Mouse (Mus musculus): ENCODE data around the gene Cd36. TPM values are rescaled to one million over a fixed set of nuclear protein-coding genes. Genes with fewer than 3 reads are reported as not detected.
A peak's percentile ranks its signal among the peaks of the same experiment; 100 is the strongest.

The Cd36 gene
- polyA plus RNA-seq, 1 experiment from 2014 or later = 3.2 TPM

DNA sequence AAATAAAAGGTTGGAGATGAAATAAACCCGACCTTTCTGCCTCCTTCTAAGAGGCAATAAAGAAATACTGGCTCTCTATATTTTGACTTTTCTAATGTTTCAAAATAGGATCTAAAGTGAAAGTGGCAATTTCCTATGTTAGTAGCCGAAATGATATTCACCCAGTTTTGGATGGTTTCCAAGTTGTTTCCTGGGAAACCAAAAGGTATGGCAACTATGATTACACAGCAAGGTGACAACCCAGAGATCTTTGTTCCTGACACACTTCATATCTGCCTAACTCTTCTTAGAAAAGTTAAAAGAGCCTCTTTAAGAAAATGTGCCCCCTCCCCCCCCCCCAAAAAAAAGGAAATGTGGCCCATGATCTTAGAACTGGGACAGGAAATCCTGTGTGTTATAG is 58.1 kb downstream of the Cd36 start:
- 58% methylated on average over 2 of the region's 2 CpGs for WGBS
- no peak overlapping the region for H3K27ac ChIP-seq
- H3K27me3 ChIP-seq (replicated peaks) = no peaks in the 10 kb centered on the region
- no peak for ATAC-seq (replicated peaks)
- no peak overlapping the region for H3K4me3 ChIP-seq
- no peaks in the 10 kb centered on the region for H3K9me3 ChIP-seq
- no peak overlapping the region for H3K9ac ChIP-seq
- H3K36me3 ChIP-seq (replicated peaks) = no peaks in the 10 kb centered on the region
- no peak overlapping the region for H3K4me2 ChIP-seq
- H3K4me1 ChIP-seq = no peaks in the 10 kb centered on the region

DNA sequence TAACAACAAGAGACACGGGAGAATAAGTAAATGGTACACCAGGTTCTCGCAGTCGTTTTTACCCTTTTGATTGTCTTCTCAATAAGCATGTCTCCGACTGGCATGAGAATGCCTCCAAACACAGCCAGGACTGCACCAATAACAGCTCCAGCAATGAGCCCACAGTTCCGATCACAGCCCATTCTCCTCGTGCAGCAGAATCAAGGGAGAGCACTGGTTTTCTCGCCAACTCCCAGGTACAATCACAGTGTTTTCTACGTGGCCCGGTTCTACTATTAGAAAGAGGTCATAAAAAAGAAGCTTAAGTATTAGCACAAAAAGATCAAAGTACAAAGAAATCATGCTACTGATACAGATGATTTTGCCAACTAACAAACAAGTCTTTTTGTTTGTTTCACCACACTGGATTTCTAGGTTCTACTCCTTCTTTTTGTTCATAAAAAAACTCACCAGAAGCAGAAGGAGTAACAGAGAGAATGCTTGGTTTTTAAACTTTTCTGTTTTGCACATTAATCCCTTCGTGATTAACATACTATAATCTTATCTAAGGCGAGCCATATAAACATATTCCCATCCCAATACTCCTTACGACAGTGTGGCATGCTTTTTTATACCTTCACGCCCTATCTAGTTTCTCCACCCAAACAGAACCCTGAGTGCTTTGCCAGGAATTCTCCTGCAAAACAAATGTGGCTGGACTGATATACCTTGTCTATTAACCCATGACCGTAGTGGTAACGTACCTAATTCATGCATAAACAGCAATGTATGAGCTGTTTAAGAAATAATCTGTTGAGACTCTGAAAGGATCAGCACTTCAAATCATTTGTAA is 59.7 kb downstream of the Cd36 start:
- Histone ChIP-seq H3K4me2 (no peak overlapping the region), H3K36me3 (replicated peaks) (no peaks in the 10 kb centered on the region), H3K9ac (no peak overlapping the region), H3K27ac (no peak overlapping the region), H3K4me3 (no peak overlapping the region), H3K27me3 (replicated peaks) (no peaks in the 10 kb centered on the region), H3K9me3 (no peaks in the 10 kb centered on the region), H3K4me1 (no peaks in the 10 kb centered on the region)
- no peak for ATAC-seq (replicated peaks)
- 75% methylated on average over 15 of the region's 15 CpGs for WGBS

DNA sequence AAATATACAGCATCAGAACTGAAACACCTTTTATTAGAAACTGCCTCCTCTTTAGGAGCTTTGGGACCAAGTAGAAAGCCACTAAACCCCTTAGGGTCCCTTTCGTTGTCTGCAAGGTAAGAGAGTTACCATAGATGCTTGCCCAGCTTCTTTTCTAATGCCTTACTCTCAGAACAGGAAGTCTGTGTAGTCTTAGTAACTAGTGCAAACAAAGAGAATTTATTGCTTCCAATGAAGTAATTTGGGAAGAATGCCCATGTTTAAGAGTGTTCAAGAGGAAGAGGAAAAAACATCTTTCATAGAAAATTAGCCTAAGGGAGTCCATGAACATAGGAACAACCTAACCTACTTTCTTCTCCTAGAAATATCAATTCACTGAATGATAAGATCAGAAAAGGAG is 67.2 kb downstream of the Cd36 start:
- WGBS = 86% methylated on average over 1 of the region's 1 CpGs

DNA sequence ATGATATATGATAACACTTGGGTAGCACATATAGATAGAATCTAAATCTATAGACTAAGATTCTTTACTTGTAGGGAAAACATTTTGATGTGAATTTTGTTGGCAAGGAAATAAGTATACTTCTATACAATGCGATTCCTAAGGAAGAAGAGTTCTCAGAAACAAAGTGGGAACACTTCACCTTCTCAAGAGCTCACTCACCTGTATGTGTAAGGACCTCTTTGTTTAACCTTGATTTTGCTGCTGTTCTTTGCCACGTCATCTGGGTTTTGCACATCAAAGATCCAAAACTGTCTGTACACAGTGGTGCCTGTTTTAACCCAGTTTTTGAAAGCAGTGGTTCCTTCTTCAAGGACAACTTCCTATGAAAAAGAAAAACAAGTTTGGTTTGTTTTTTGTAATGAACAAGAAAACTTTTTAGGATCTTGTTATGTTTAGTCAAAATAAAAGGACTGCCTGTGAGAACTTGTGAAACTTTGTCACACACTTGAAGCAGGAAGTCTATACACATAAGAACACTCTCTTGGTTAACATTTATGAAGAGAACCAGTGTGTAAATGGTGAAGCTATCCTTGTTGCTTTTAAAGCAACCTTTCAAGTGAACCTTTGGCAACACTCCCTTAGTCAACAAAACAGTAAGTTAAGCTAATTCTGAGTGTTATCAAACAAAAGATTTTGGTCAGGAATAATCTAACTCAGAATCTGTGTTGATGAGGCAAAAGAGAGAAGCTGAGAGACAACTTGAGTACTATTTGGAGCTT is 68.2 kb downstream of the Cd36 start:
- ATAC-seq (replicated peaks) = no peak
- no peaks in the 10 kb centered on the region for H3K27me3 ChIP-seq (replicated peaks)
- H3K9me3 ChIP-seq = no peaks in the 10 kb centered on the region
- no peak overlapping the region for H3K4me3 ChIP-seq
- no peaks in the 10 kb centered on the region for H3K36me3 ChIP-seq (replicated peaks)
- 87% methylated on average over 2 of the region's 2 CpGs for WGBS
- H3K4me1 ChIP-seq = no peaks in the 10 kb centered on the region
- no peak overlapping the region for H3K4me2 ChIP-seq
- H3K27ac ChIP-seq = no peak overlapping the region
- no peak overlapping the region for H3K9ac ChIP-seq

More for the DNA sequence above, 67.2 kb downstream of the Cd36 start:
- no peak for ATAC-seq (replicated peaks)
- Histone ChIP-seq H3K4me1 (no peaks in the 10 kb centered on the region), H3K9me3 (no peaks in the 10 kb centered on the region), H3K27ac (no peak overlapping the region), H3K9ac (no peak overlapping the region), H3K36me3 (replicated peaks) (no peaks in the 10 kb centered on the region), H3K4me2 (no peak overlapping the region), H3K4me3 (no peak overlapping the region), H3K27me3 (replicated peaks) (no peaks in the 10 kb centered on the region)

DNA sequence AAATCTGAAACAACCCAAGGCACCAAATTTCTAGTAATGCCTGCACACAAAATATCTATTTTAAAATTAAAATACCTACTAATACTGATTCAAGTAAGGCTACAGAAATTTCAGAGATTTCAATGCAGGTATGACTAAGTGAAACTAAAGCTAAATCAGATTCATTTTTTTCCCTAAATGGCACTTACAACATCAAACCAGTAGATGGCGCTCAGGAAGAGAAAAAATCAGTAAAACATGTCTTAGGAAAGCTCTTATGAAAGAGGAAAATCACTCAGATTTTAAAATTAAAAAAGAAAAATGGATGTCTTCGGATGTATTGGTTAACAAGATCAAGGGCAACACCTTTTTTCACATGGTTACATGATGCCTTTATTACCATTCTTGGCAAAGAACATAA is 72.4 kb downstream of the Cd36 start:
- Histone ChIP-seq H3K27ac (no peak overlapping the region), H3K4me3 (no peak overlapping the region), H3K4me2 (no peak overlapping the region), H3K36me3 (replicated peaks) (no peaks in the 10 kb centered on the region), H3K27me3 (replicated peaks) (no peaks in the 10 kb centered on the region), H3K9ac (no peak overlapping the region), H3K9me3 (no peaks in the 10 kb centered on the region), H3K4me1 (no peaks in the 10 kb centered on the region)
- ATAC-seq (replicated peaks) = no peak
- WGBS = 8% methylated on average over 2 of the region's 2 CpGs

DNA sequence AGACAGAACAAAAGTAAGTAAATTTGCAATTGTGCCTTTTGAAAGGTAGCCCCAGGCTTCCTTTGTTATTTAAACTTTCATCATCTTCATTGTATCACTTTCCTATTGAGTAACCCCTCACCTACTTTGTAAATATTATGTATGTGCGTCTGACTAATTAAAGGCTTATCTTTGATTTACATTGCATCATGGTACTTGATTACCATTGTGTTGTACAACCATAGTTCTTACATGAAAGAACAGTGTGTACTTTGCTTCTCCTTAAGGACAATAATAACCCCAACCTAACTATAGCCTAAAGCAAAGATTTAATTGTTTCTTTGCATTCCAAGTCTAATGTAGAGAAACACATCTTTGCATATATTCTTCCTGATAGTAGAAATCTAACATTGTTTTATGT is 78.3 kb downstream of the Cd36 start:
- no peak overlapping the region for H3K9ac ChIP-seq
- no peaks in the 10 kb centered on the region for H3K36me3 ChIP-seq (replicated peaks)
- H3K4me3 ChIP-seq = no peak overlapping the region
- no peak overlapping the region for H3K4me2 ChIP-seq
- H3K9me3 ChIP-seq = no peaks in the 10 kb centered on the region
- H3K4me1 ChIP-seq = no peaks in the 10 kb centered on the region
- H3K27me3 ChIP-seq (replicated peaks) = no peaks in the 10 kb centered on the region
- ATAC-seq (replicated peaks) = no peak
- WGBS = 74% methylated on average over 1 of the region's 1 CpGs
- H3K27ac ChIP-seq = no peak overlapping the region

DNA sequence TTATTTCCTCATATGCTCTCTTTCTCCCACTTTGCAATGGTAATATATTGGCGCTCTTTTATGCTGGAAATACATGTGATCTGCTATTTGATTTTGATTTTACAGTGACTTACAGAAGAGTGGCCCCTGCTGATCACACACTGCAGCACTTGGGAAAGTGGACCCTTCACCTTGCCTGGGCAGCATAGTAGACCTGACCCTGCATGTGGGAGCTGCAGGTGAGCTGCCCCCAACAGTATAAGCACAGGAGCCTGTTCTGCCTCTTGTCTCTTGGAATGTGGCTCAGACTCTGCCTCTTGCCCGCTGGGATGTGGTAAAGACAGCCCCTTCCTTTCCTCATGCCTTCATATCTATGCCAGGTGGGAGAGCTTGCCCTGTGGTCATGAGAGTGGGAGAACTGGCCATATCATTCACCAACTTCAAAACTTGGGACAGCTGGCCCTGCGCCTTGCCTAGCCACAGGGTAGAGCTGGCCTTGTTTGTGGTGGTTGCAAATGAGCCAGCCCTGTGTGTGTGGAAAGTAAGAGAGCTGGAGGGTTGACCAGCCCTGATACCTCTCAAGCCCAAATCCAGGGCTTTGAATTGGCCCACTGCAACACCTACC is 81.7 kb downstream of the Cd36 start:
- Histone ChIP-seq H3K4me1 (no peaks in the 10 kb centered on the region), H3K9ac (no peak overlapping the region), H3K27me3 (replicated peaks) (no peaks in the 10 kb centered on the region), H3K9me3 (no peaks in the 10 kb centered on the region), H3K4me3 (no peak overlapping the region), H3K4me2 (no peak overlapping the region), H3K27ac (no peak overlapping the region), H3K36me3 (replicated peaks) (no peaks in the 10 kb centered on the region)
- no peak for ATAC-seq (replicated peaks)
- WGBS = 92% methylated on average over 3 of the region's 3 CpGs

DNA sequence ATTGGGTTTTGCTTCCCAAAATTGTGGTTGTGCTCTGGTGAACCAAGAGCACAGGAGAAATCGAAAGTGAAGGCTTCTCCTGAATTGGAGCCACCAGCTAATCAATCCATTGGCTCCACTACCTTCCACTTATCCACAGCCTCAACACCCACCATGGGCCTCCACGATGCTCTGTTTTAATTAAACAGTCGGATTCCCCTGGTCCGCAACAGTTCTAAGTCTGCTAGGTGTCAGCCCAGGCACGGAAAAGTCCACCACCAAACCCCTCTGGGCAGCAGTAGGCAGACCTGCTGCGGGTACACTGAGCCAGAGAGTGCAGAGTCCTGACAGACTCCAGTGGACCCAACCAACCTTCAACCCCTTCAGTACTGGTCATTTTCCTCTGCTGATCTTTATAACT is 112.0 kb downstream of the Cd36 start:
- no peak overlapping the region for H3K27ac ChIP-seq
- H3K36me3 ChIP-seq (replicated peaks) = no peaks in the 10 kb centered on the region
- no peaks in the 10 kb centered on the region for H3K9me3 ChIP-seq
- no peak overlapping the region for H3K4me3 ChIP-seq
- H3K4me2 ChIP-seq = no peak overlapping the region
- 94% methylated on average over 6 of the region's 6 CpGs for WGBS
- H3K4me1 ChIP-seq = no peaks in the 10 kb centered on the region
- ATAC-seq (replicated peaks) = no peak
- H3K9ac ChIP-seq = no peak overlapping the region
- no peaks in the 10 kb centered on the region for H3K27me3 ChIP-seq (replicated peaks)

DNA sequence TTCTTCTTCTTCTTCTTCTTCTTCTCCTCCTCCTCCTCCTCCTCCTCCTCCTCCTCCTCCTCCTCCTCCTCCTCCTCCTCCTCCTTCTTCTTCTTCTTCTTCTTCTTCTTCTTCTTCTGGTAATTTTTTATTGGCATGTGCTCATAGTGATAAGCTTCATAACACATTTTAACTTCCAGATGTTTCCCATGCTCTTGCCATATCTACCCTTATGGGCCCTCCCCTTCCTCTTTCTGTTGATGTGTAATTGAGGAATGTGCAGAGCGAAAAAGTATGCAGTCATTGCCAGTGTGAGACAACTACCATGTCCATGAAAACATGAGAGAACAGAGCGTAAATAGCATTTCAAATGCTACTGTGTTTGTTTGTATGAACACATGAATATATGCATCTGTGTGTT is 118.3 kb downstream of the Cd36 start:
- Histone ChIP-seq H3K9me3 (no peaks in the 10 kb centered on the region), H3K4me3 (no peak overlapping the region), H3K27me3 (replicated peaks) (no peaks in the 10 kb centered on the region), H3K9ac (no peak overlapping the region), H3K36me3 (replicated peaks) (no peaks in the 10 kb centered on the region), H3K4me2 (no peak overlapping the region), H3K27ac (no peak overlapping the region), H3K4me1 (no peaks in the 10 kb centered on the region)
- 96% methylated on average over 2 of the region's 2 CpGs for WGBS
- no peak for ATAC-seq (replicated peaks)

DNA sequence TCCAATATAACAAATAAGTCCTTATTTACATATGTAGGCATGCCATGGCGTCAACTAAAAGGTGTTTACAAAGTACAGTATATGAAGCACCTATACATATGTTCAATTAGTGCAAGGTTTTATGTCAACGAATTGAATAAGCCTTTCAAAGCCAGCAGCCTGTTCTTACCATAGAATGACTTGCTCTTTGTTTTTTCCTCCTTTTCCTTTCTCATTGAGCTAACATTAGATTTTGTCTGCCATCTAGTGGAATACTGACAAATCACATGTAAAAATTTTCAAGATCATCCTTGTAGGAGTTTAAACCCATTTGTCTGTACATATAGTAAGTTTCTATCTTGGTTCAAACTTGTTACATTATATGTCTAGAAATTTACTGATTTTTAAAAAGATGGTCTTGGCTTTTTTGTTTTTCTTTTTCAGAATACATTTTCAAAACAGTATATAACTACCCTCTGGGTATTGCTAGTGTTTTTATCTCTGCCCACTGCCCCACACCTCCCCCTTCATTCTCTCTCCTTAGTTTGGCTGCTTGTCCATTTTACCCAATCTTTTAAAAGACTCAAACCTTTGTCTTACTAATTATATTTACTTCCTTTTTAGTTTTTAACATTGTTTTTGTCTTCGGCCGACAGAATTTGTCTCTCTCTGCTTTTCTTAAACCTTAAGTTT is 122.5 kb downstream of the Cd36 start:
- Histone ChIP-seq H3K36me3 (replicated peaks) (no peaks in the 10 kb centered on the region), H3K4me2 (no peak overlapping the region), H3K4me1 (no peaks in the 10 kb centered on the region), H3K4me3 (no peak overlapping the region), H3K9me3 (no peaks in the 10 kb centered on the region), H3K9ac (no peak overlapping the region), H3K27me3 (replicated peaks) (no peaks in the 10 kb centered on the region), H3K27ac (no peak overlapping the region)
- peak; percentile 88; the same call in 1 of the 2 replicates for ATAC-seq (replicated peaks)
- 60% methylated on average over 4 of the region's 4 CpGs for WGBS

DNA sequence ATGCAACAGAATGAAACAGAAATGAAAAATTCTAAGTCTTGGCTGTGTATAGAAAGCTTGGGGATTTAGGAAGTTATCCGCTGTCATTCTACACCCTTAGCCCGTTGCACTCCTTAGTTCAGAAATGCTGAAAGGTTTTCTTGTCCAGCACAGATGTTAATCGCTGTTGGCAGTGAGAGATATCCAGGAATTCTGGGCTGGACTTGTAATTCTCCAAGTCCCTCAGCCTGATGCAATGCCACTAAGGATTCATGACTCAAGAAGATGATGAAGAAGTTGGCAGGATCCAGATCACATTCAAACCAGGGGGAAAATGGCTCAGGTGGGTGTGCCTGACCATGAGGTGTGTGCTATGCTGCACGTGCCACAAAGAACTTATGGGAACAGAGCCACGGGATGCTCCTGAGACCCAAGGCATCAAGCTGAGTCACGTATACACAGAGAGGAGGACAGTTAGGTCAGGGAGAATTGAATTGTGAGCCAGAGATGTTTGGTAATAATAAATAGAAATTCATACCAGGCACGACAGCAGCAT is 135.1 kb downstream of the Cd36 start:
- H3K4me1 ChIP-seq = no peaks in the 10 kb centered on the region
- no peak overlapping the region for H3K4me2 ChIP-seq
- H3K4me3 ChIP-seq = no peak overlapping the region
- H3K27me3 ChIP-seq (replicated peaks) = no peaks in the 10 kb centered on the region
- 92% methylated on average over 7 of the region's 7 CpGs for WGBS
- no peaks in the 10 kb centered on the region for H3K36me3 ChIP-seq (replicated peaks)
- no peak overlapping the region for H3K27ac ChIP-seq
- no peak overlapping the region for H3K9ac ChIP-seq
- no peak for ATAC-seq (replicated peaks)
- H3K9me3 ChIP-seq = no peaks in the 10 kb centered on the region

DNA sequence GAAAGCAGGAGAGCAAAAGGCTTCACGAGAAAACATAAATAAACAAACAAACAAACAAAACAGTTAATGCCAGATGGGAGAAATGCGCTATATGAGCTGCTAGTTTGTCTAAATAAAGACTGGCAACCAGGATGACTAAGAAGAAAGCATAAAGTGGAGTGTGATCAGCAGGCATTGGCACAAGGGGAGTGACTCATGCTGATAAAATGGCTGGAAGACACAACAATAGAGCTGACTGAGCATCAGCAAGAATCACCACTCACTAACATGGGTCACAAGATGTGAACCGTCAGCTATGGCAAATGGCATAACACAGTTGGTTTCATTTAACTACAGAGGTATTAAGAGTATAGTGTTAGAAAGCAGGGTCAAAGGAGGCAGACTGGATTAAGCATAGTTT is 140.3 kb downstream of the Cd36 start:
- ATAC-seq (replicated peaks) = no peak
- no peak overlapping the region for H3K4me2 ChIP-seq
- H3K9me3 ChIP-seq = no peaks in the 10 kb centered on the region
- no peak overlapping the region for H3K27ac ChIP-seq
- no peaks in the 10 kb centered on the region for H3K4me1 ChIP-seq
- 73% methylated on average over 3 of the region's 3 CpGs for WGBS
- no peak overlapping the region for H3K4me3 ChIP-seq
- no peaks in the 10 kb centered on the region for H3K27me3 ChIP-seq (replicated peaks)
- H3K36me3 ChIP-seq (replicated peaks) = no peaks in the 10 kb centered on the region
- H3K9ac ChIP-seq = no peak overlapping the region
